Mouse (Mus musculus): ENCODE measurements around the gene Rpgrip1l. TPM values are rescaled to one million over a fixed set of nuclear protein-coding genes. Genes with fewer than 3 reads are reported as not detected.
A peak's percentile ranks its signal among the peaks of the same experiment; 100 is the strongest.

The Rpgrip1l gene
- polyA plus RNA-seq, 1 experiment from 2014 or later: 9.8 TPM

- Histone ChIP-seq H3K4me3 (ENCODE audit: low read depth, low read length) (no peak overlapping the region), H3K27me3 (ENCODE audit: control insufficient read depth, insufficient read depth, low read depth, low read length) (no peaks in the 10 kb centered on the region), H3K9ac (ENCODE audit: low read depth, low read length) (no peak overlapping the region), H3K4me1 (ENCODE audit: control insufficient read depth, insufficient read depth, low read length) (no peaks in the 10 kb centered on the region), H3K27ac (ENCODE audit: low read length) (no peak overlapping the region), H3K4me2 (ENCODE audit: low read length) (no peak overlapping the region), H3K36me3 (ENCODE audit: control insufficient read depth, insufficient read depth, low read length) (no peaks in the 10 kb centered on the region), H3K9me3 (replicated peaks; ENCODE audit: control insufficient read depth, low read length, poor library complexity, severe bottlenecking) (no peaks in the 10 kb centered on the region)
- no peak for ATAC-seq
- WGBS: 90% methylated on average over 8 of the region's 8 CpGs
Observed at GRCm38 (mm10) chr8:91339651-91340050, 26.6 kb upstream of the Rpgrip1l start.

GRCm38 (mm10) chr8:91338389-91339154 lies 25.5 kb upstream of the Rpgrip1l start:
- no peak for ATAC-seq
- Histone ChIP-seq H3K36me3 (ENCODE audit: control insufficient read depth, insufficient read depth, low read length) (no peaks in the 10 kb centered on the region), H3K9ac (ENCODE audit: low read depth, low read length) (no peak overlapping the region), H3K4me3 (ENCODE audit: low read depth, low read length) (no peak overlapping the region), H3K4me2 (ENCODE audit: low read length) (no peak overlapping the region), H3K27ac (ENCODE audit: low read length) (no peak overlapping the region), H3K27me3 (ENCODE audit: control insufficient read depth, insufficient read depth, low read depth, low read length) (no peaks in the 10 kb centered on the region), H3K9me3 (replicated peaks; ENCODE audit: control insufficient read depth, low read length, poor library complexity, severe bottlenecking) (no peaks in the 10 kb centered on the region), H3K4me1 (ENCODE audit: control insufficient read depth, insufficient read depth, low read length) (no peaks in the 10 kb centered on the region)
- WGBS: 90% methylated on average over 6 of the region's 6 CpGs

- Histone ChIP-seq H3K4me3 (ENCODE audit: low read depth, low read length) (no peak overlapping the region), H3K4me2 (ENCODE audit: low read length) (peak overlapping the region; percentile 40), H3K27ac (ENCODE audit: low read length) (peak overlapping the region; percentile 82), H3K27me3 (ENCODE audit: control insufficient read depth, insufficient read depth, low read depth, low read length) (no peaks in the 10 kb centered on the region), H3K9ac (ENCODE audit: low read depth, low read length) (peak overlapping the region; percentile 52), H3K4me1 (ENCODE audit: control insufficient read depth, insufficient read depth, low read length) (peaks cover 38% of the 10 kb centered on the region), H3K36me3 (ENCODE audit: control insufficient read depth, insufficient read depth, low read length) (no peaks in the 10 kb centered on the region), H3K9me3 (replicated peaks; ENCODE audit: control insufficient read depth, low read length, poor library complexity, severe bottlenecking) (no peaks in the 10 kb centered on the region)
- WGBS: 29% methylated on average over 6 of the region's 6 CpGs
- ATAC-seq: no peak
Observed at GRCm38 (mm10) chr8:91329461-91329850, 16.4 kb upstream of the Rpgrip1l start.

- 74% methylated on average over 9 of the region's 9 CpGs for WGBS
- Histone ChIP-seq H3K27me3 (ENCODE audit: control insufficient read depth, insufficient read depth, low read depth, low read length) (no peaks in the 10 kb centered on the region), H3K9ac (ENCODE audit: low read depth, low read length) (peak overlapping the region; percentile 7; the same call in 1 of the 2 replicates), H3K4me1 (ENCODE audit: control insufficient read depth, insufficient read depth, low read length) (peaks cover 38% of the 10 kb centered on the region), H3K36me3 (ENCODE audit: control insufficient read depth, insufficient read depth, low read length) (no peaks in the 10 kb centered on the region), H3K9me3 (replicated peaks; ENCODE audit: control insufficient read depth, low read length, poor library complexity, severe bottlenecking) (no peaks in the 10 kb centered on the region), H3K4me3 (ENCODE audit: low read depth, low read length) (no peak overlapping the region), H3K4me2 (ENCODE audit: low read length) (no peak overlapping the region), H3K27ac (ENCODE audit: low read length) (peak overlapping the region; percentile 82)
- ATAC-seq: no peak
Observed at GRCm38 (mm10) chr8:91329056-91329455, 16.0 kb upstream of the Rpgrip1l start.

- no peak for ATAC-seq
- Histone ChIP-seq H3K4me2 (ENCODE audit: low read length) (no peak overlapping the region), H3K27ac (ENCODE audit: low read length) (no peak overlapping the region), H3K4me1 (ENCODE audit: control insufficient read depth, insufficient read depth, low read length) (peaks cover 38% of the 10 kb centered on the region), H3K4me3 (ENCODE audit: low read depth, low read length) (no peak overlapping the region), H3K27me3 (ENCODE audit: control insufficient read depth, insufficient read depth, low read depth, low read length) (no peaks in the 10 kb centered on the region), H3K9ac (ENCODE audit: low read depth, low read length) (no peak overlapping the region), H3K36me3 (ENCODE audit: control insufficient read depth, insufficient read depth, low read length) (no peaks in the 10 kb centered on the region), H3K9me3 (replicated peaks; ENCODE audit: control insufficient read depth, low read length, poor library complexity, severe bottlenecking) (no peaks in the 10 kb centered on the region)
- 73% methylated on average over 11 of the region's 11 CpGs for WGBS
Observed at GRCm38 (mm10) chr8:91327471-91328205, 14.6 kb upstream of the Rpgrip1l start.

GRCm38 (mm10) chr8:91326946-91327345 lies 13.9 kb upstream of the Rpgrip1l start:
- Histone ChIP-seq H3K27me3 (ENCODE audit: control insufficient read depth, insufficient read depth, low read depth, low read length) (no peaks in the 10 kb centered on the region), H3K4me2 (ENCODE audit: low read length) (no peak overlapping the region), H3K36me3 (ENCODE audit: control insufficient read depth, insufficient read depth, low read length) (no peaks in the 10 kb centered on the region), H3K4me1 (ENCODE audit: control insufficient read depth, insufficient read depth, low read length) (peaks cover 35% of the 10 kb centered on the region), H3K4me3 (ENCODE audit: low read depth, low read length) (no peak overlapping the region), H3K9me3 (replicated peaks; ENCODE audit: control insufficient read depth, low read length, poor library complexity, severe bottlenecking) (no peaks in the 10 kb centered on the region), H3K27ac (ENCODE audit: low read length) (no peak overlapping the region), H3K9ac (ENCODE audit: low read depth, low read length) (no peak overlapping the region)
- WGBS: 89% methylated on average over 6 of the region's 6 CpGs
- ATAC-seq: no peak

GRCm38 (mm10) chr8:91326018-91326417 lies 13.0 kb upstream of the Rpgrip1l start:
- 79% methylated on average over 3 of the region's 3 CpGs for WGBS
- no peaks in the 10 kb centered on the region for H3K9me3 ChIP-seq (replicated peaks; ENCODE audit: control insufficient read depth, low read length, poor library complexity, severe bottlenecking)
- H3K4me2 ChIP-seq (ENCODE audit: low read length): no peak overlapping the region
- no peak overlapping the region for H3K9ac ChIP-seq (ENCODE audit: low read depth, low read length)
- no peaks in the 10 kb centered on the region for H3K36me3 ChIP-seq (ENCODE audit: control insufficient read depth, insufficient read depth, low read length)
- no peaks in the 10 kb centered on the region for H3K27me3 ChIP-seq (ENCODE audit: control insufficient read depth, insufficient read depth, low read depth, low read length)
- H3K4me3 ChIP-seq (ENCODE audit: low read depth, low read length): no peak overlapping the region
- H3K4me1 ChIP-seq (ENCODE audit: control insufficient read depth, insufficient read depth, low read length): peaks cover 26% of the 10 kb centered on the region
- no peak for ATAC-seq
- H3K27ac ChIP-seq (ENCODE audit: low read length): no peak overlapping the region

- Histone ChIP-seq H3K4me2 (ENCODE audit: low read length) (no peak overlapping the region), H3K9me3 (replicated peaks; ENCODE audit: control insufficient read depth, low read length, poor library complexity, severe bottlenecking) (no peaks in the 10 kb centered on the region), H3K27me3 (ENCODE audit: control insufficient read depth, insufficient read depth, low read depth, low read length) (no peaks in the 10 kb centered on the region), H3K36me3 (ENCODE audit: control insufficient read depth, insufficient read depth, low read length) (no peaks in the 10 kb centered on the region), H3K9ac (ENCODE audit: low read depth, low read length) (no peak overlapping the region), H3K4me1 (ENCODE audit: control insufficient read depth, insufficient read depth, low read length) (peaks cover 15% of the 10 kb centered on the region), H3K4me3 (ENCODE audit: low read depth, low read length) (no peak overlapping the region), H3K27ac (ENCODE audit: low read length) (no peak overlapping the region)
- WGBS: 91% methylated on average over 4 of the region's 4 CpGs
- no peak for ATAC-seq
Observed at GRCm38 (mm10) chr8:91324916-91325315, 11.9 kb upstream of the Rpgrip1l start.

- WGBS: 29% methylated on average over 9 of the region's 9 CpGs
- H3K36me3 ChIP-seq (ENCODE audit: control insufficient read depth, insufficient read depth, low read length): no peaks in the 10 kb centered on the region
- H3K9me3 ChIP-seq (replicated peaks; ENCODE audit: control insufficient read depth, low read length, poor library complexity, severe bottlenecking): no peaks in the 10 kb centered on the region
- peaks cover 9% of the 10 kb centered on the region for H3K4me1 ChIP-seq (ENCODE audit: control insufficient read depth, insufficient read depth, low read length)
- no peak overlapping the region for H3K27ac ChIP-seq (ENCODE audit: low read length)
- no peak overlapping the region for H3K4me2 ChIP-seq (ENCODE audit: low read length)
- H3K27me3 ChIP-seq (ENCODE audit: control insufficient read depth, insufficient read depth, low read depth, low read length): no peaks in the 10 kb centered on the region
- no peak for ATAC-seq
- no peak overlapping the region for H3K9ac ChIP-seq (ENCODE audit: low read depth, low read length)
- H3K4me3 ChIP-seq (ENCODE audit: low read depth, low read length): no peak overlapping the region
Observed at GRCm38 (mm10) chr8:91324271-91324670, 11.2 kb upstream of the Rpgrip1l start.

Data from midbrain, embryonic 16.5 days (tissue).